Mouse (Mus musculus) c-Kit-negative CD71-positive TER-119-positive erythroid progenitor cells, embryonic 14.5 days (primary cell): ENCODE measurements around the gene Zc3h7a.
"Not testable (repeated sequence)": the region's sequence is repeated elsewhere in the genome, so short reads cannot be mapped to it uniquely, and the experiment has no call there.

Experiments
- DNase-seq: peaks from one replicate; pipeline ENCODE4 v3.0.0-alpha.2; 2013; ENCODE audit warnings: low read depth, low spot score

Gene Zc3h7a

DNA sequence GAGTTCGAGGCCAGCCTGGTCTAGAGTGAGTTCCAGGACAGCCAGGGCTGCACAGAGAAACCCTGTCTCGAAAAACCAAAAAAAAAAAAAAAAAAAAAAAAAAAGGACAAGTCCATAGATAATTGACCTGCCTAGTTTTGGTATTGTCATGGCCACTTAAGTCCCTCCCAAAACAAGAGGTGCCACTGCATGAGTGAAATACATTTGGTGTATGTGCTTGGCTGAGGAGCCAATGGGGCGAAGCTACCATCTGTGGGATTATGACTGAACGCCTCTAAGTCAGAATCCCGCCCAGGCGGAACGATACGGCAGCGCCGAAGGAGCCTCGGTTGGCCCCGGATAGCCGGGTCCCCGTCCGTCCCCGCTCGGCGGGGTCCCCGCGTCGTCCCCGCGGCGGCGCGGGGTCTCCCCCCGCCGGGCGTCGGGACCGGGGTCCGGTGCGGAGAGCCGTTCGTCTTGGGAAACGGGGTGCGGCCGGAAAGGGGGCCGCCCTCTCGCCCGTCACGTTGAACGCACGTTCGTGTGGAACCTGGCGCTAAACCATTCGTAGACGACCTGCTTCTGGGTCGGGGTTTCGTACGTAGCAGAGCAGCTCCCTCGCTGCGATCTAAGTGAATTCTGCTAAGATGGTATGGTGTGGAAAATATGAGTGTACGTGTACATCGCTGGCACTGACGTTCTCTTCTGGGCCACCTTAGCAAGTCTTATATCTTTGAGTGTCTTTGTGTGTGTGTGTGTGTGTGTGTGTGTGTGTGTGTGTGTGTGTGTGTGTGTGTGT is 32.3 kb downstream of the Zc3h7a start:
- not testable (repeated sequence) for DNase-seq

DNA sequence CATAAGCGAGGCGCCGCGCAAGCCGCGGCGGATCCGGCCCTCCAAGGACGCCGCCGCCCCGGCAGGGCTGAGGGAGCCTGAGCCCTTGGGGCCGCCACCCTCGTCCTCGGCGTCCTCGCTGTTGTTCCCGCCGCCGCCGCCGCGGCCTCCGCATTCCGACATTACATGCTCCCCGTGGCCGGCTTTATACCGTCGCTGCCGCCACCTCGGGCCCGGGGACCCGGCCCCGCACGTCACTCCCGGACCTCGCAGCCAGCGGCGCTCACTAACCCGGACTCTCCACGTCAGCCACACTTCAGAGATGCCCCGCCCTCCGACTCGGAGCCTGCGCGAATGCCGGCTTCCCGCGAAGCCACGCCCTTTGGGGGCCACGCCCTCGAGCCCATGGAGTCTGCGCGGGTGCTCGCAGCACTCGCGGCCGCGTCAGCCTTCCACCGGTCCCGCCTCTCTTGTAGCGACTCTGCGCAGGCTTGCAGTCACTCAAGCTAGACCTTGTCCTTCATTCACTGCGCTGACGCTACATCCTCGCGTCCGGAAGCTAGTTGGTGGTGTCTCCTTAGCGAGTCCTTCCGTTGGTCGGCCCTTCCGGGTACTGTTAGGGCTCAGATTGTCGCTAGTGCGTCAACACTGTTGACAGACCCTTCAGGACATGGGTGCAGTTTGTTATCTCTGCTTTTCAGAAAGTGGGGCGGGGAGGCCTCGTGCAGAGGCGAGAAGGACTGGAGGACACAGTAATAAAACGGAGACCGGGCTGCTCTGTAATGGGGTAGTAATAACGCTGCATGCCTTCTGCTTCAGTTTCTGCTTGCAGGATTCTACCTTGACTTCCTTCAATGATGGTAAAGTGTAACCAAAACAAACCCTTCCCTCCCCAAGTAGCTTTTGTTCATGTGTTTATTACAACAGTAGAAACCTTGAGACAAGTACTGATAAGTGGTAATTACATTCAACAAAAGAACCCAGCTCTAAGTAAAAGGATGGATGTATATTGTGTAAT is 41.5 kb downstream of the Zc3h7a start, which contains the start of gene Txndc11:
Gene Txndc11 (minus strand): TSS at position 303 of the 997 bp plus-strand sequence.
- peak; percentile 96 for DNase-seq

DNA sequence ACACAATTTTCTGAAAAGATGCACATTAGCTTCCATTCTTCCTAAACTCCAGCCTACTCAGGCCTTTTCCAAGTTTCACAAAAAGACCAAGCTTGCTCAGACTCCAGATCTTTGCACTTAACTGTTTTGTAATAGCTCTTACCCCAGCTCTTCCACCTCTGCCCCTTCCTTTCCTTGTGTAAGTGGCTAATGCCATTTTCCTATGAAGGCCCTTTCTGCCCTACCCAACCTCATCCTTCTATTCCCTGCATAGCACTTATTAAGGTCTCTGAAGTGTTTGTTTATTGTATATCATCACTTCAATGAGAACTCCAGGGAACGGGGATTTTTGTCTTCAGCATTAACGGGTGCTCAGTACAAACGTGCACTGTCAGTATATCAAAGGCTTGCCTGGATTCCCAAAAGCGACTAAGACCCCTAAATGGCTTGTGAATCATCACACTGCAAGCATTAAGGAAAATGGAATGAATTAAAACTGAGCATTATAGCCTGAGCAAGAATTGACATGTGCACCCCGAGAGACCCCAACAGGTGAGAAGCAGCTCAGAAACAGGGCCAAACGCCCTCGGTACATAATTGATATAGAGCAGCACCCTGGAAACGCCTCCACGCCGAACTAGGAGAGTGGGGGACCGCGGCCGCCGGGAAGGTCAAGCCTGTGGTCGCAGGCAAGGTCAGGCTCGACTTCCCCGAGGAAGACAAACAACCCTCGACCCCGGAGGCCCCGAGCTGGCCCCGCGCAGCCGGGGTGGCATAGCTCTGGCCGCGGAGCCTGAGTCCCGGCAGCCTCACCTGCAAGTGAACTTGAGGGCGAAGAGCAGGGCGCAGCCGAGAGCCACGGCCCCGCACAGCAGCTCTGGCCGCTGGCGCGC is 42.5 kb downstream of the Zc3h7a start:
- DNase-seq: peak; percentile 16

DNA sequence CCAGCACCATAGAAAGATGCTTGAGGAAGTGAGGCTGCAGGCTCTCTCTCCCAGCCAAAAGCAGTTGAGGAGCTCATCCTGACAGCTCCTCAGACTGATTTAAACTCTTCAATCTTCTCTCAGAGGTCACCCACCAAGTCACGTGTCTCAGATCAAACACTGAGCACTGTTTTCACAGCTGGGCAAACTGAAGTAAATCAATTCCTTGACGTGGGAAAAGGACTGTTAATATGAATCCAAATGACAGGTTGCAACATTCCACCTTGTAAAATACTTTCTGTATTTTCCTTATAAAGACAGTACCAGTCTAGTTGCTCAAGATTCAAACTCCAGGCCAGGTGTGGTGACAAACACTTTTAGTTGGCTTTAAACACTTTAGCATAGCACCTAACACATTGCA is 43.4 kb downstream of the Zc3h7a start:
- DNase-seq: no peak

DNA sequence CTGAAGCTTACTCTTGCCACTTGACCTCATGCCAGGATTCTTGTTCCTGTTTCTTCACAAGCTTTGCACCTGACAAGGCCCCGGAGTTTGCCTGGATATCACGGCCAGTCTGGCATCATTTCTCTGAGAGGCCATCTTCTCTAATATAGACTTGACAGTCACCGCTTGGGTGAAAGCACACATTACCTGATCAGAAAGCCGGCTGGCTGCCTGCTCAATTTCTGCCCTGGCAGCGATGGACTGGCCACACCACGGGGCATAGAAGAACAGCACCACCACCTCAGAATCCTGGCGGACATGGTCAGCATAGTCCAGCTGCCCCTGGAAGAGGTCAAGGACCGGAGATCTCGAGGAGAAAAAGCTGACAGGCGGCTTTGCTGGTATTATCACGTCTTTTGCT is 47.9 kb downstream of the Zc3h7a start:
- DNase-seq: no peak

DNA sequence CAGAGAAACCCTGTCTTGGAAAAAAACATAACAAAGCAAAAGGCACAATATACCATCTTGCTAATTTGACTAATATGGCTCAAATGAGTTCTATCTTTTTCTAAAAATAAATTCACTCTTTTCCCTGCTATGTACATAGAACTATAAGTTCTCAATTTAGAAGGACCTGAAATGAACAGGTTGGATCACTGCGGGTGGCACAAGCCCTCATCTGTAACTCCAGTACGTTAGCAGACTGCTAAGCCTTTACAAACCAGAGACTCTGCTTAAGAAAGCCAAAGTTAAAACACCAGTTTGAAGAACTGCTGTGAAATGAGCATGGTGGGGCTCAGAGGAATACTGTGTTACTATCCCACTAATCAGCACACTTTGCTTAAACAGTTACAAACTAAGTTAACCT is 50.8 kb downstream of the Zc3h7a start:
- no peak for DNase-seq

DNA sequence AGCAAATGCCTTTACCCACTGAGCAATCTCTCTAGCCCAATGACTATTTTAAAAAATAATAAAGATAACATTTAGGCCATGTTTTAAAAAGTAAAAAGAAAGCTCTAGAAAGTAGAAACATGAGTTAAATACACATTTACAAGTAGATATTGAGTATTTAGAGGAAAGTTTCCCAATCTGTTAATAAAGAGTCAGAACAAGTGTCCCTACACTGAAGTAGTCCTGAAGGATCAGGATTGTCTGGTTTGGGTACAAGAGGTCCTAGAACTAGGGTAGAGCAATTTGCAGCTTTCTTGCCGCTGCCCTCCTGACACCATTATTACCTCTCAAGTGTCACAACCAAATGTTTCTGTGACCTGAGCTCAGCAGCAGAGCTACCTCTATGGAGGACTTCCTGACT is 52.1 kb downstream of the Zc3h7a start:
- no peak for DNase-seq

DNA sequence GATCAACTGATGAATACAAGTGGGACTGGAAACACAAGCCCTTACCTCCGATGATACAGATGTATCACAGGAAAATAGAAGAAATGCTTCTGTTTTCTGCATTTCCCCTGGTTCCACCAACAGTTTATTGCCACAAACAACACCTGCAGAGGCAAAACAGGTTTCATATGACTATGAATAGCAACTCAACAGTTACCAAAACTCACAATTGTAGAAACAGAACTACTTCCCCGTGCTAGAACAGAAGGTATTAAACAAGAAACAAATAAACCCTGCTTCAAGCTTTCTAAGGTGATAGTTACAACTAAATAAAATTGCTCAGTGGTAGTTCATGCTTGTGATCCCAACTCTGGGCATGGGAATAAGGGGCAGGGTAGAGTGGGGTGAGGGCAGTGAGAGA is 53.6 kb downstream of the Zc3h7a start:
- DNase-seq: no peak

DNA sequence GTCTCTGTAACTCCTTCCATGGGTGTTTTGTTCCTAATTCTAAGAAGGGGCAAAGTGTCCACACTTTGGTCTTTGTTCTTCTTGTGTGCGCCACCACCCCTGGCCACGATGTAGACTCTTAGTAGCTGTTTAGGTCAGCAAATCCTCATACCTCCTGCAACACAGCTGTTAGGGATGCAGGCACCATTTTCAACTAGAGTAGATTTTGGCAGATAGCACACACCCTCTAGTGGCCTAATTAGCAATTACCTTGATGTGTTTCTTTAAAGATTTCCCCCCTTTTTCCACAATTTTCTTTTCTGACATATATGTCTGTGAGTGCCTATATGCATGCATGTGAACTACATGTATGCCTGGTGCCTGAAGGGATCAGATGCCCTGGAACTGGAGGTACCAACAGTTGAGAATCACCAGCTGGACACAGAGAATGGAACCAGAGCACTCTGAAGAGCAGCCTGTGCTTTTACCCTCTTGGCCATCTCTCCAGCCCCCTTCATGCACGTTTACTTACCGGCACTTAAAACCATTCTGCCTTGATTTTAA is 66.9 kb downstream of the Zc3h7a start:
- no peak for DNase-seq

DNA sequence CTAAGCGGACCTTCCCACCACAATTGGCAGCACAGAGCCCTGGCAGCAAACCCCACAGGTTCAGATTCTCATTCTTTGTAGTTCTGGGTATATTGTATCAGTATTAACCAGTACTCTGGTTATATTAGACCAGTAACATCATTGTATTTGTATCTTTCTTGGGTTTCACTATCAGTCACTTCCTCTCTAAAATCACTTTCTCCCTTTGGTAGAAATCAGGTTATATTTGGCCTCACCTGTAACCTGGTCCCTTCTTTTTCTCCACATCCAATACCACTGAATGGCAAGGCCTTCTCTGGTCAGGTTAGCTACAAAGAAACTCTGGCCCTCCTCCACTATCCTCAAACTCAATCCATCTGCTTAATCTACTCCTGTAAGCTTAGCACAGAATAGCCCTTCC is 71.3 kb downstream of the Zc3h7a start:
- no peak for DNase-seq

DNA sequence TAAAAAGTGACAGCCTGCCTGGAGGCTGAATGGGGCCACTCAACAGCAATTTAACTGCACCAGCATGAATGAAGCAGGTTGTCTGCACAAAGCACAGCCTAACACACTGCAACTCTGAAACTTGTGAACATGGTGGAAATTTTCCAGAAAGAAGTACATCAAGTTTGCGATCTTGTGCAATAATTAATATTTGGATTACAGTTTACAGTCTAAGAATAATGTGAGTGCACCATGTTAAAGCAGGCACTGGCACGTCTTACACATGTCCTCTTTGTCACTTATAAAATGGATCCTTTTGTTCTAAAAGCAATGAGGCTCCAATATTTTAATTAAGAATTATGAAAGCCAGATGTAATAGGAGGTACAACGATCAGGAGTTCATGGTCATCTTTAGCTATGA is 78.9 kb downstream of the Zc3h7a start:
- DNase-seq: no peak

DNA sequence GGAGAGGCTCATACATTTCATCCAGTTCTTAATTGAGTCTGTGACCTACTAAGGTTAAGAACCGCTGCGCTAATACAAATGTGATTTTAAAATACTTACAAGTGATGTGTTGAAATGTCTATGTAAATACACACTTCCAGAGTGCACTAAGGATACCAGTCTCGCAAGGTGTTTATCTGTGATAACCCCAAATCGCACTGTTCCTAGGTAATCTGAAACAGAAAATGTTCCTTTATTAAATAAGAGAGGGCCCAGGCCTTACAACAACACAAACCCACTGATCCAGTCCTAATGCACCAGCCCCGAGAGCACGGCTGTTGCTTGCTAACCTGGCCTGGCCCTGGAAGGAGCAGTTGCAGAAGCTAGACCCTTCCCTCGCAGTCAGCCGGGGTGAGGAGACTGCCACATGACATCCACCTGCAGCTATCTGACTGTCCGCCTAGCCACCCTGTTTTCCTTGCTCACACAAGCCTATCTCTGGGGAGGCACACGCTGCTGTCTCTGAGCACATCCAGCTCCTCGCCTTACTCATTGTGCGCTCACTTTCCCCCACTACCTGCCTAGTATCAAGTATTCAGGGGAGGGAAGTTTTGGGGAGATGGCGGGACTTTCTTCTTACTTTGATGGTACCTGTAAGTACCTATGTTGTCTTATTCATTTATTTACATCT is 82.3 kb downstream of the Zc3h7a start:
- DNase-seq: no peak

DNA sequence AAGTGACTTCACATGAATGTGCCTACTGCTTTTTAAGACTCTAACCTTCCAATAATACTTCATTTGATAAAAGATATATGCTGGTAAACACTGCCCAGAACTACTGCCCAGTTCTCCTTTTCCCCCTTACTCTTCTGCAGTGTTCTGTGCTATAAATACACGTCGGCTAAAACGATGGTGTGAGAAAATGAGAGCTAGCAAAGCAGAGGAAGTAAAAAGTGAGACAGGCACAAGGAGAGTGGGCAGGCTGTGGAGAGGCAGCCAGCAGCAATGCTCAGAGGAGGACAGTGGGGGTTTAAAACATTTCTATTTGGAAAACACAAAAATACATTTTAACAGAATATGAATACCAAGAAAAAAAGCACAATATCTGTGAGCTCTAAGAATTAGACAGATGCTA is 83.7 kb downstream of the Zc3h7a start:
- no peak for DNase-seq

DNA sequence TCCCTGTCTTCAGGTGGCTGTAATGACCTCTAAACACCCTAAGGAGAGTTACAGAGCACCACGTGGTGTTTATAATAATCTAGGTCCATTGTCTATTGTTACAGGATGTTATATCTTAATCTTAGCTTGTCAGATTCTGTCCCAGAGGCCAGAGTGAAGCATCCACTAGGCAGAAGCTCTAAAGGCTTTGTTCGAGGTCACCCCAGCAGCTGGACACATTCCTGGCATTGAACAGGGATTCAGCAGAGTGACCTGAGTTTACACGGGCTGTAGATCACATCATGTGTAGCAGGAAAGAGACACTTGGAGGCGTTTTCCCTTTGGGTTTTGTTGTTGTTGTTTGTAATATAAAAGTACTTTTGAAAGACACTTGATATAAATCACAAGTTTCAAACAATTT is 84.1 kb downstream of the Zc3h7a start:
- DNase-seq: no peak

DNA sequence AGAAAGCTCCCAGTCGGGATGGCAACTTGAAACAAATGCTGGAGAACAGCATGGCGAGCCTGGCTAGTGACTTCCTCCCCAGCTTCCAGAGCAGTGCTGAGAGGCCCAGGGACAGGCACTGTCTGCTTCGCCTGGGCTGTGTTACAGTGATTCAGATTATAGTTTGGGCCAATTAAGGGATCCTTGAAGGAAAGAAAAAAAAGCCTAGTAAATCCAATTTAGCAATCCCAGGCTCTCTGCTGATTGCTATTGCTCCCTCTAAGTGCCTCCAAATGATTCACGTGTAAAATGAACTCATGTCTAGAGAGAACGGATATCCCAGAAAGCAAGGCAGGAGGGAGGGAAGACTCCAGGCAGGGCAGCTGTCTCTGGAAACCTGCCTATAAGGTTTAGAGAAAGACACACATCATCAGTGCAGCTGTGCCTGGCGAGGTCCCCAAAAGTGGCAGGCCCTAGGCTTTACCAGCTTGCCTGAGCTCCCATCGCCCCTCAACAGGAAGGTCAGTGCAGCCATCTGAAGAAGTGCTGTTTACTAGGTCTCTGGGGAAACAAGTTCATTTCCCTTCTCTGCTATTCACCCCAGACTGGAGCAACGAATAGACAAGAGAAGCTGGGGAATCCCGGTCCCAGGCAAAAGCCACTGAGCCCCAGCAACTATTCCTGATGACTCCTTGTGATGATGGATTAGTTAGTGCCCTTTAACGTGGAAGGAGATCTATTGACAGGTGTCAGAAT is 85.2 kb downstream of the Zc3h7a start:
- no peak for DNase-seq

DNA sequence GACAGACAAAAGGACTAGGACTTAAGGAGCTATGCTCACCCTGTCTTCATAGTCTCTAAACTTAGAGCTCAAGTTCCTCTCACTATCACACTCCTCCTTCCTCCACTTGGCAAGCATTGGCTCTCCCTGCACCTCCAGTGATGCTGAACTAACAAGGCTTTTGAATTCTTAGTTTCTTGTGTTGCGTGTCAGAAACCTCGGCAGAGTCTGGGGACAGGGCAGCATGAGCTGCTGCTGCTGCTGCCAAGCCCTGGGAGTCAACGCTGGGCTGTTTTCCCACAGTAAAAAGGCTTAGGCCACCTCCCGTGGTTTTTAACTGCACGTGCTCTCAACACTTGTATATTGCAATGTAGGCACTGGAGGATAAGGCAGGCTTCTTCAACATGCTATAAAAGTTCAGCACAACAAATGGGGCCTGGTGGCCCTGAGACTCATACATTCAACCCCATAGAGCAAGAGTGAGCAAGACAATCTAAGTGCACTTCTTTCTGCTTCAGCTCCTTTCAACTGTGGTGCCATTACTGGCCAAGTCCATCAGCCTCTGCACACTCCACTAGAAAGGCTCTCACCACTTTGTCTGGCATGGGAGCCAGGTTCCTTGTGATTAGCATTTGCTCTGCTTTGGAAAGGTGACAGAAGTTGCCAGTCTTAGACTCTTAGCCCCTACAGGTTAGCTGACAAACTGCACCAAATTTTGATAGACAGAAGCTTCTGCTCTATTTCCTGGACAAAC is 89.2 kb downstream of the Zc3h7a start:
- DNase-seq: no peak
